Mouse (Mus musculus) midbrain, embryonic 10.5 days (tissue): Measurements from ENCODE around the gene Tmem59l. TPM values are rescaled to one million over a fixed set of nuclear protein-coding genes. Genes with fewer than 3 reads are reported as not detected.

Experiments
- DNase-seq: peaks from one replicate; pipeline ENCODE4 v3.0.0-alpha.2; 2017; ENCODE audit warnings: low spot score
- H3K27ac ChIP-seq: fragments of 300-500 bp; sonication (generic); replicated peaks from 2 replicates; pipeline ENCODE4 v1.5.1; 2016; ENCODE audit warnings: mild to moderate bottlenecking
- H3K27me3 ChIP-seq: fragments of 300-500 bp; sonication (generic); 2 replicates; pipeline ENCODE4 v1.6.1; 2016; ENCODE audit warnings: low read depth, mild to moderate bottlenecking; ENCODE audit not compliant: poor library complexity, severe bottlenecking
- H3K36me3 ChIP-seq: fragments of 300-500 bp; sonication (generic); 2 replicates; pipeline ENCODE4 v1.6.1; 2016; ENCODE audit warnings: mild to moderate bottlenecking, moderate library complexity
- H3K4me1 ChIP-seq: fragments of 300-500 bp; sonication (generic); 2 replicates; pipeline ENCODE4 v1.6.1; 2016
- H3K4me3 ChIP-seq: fragments of 300-500 bp; sonication (generic); 2 replicates; pipeline ENCODE4 v1.5.1; 2016; ENCODE audit warnings: mild to moderate bottlenecking, moderate library complexity
- H3K9me3 ChIP-seq: fragments of 300-500 bp; sonication (generic); replicated peaks from 2 replicates; pipeline ENCODE4 v1.6.1; 2016; ENCODE audit warnings: mild to moderate bottlenecking
- WGBS: fragments of 180-500 bp; shearing (Covaris S2); methylation state at CpG from one replicate; pipeline ENCODE4 v1.1.7; 2016; 5-methylcytosine and 5-hydroxymethylcytosine counted together
- polyA plus RNA-seq: library from polyadenylated mRNA; unstranded; fragments of >200 nt; fragmentation: Nextera tagmentation; extraction: Ambion mirVana; gene quantifications from 2 replicates; pipeline ENCODE4 v1.2.1, GENCODE M21; 2016

Tmem59l gene
- polyA plus RNA-seq, 1 experiment from 2014 or later, result 7.9 TPM

GRCm38 (mm10) chr8:70443326-70443725, 43.8 kb downstream of the Tmem59l start:
- H3K9me3 ChIP-seq, result no peaks in the 10 kb centered on the region
- WGBS, result 86% methylated on average over 4 of the region's 4 CpGs
- H3K27me3 ChIP-seq, result no peaks in the 10 kb centered on the region
- no peak overlapping the region for H3K4me3 ChIP-seq
- no peak for DNase-seq
- peaks cover 18% of the 10 kb centered on the region for H3K4me1 ChIP-seq
- no peak overlapping the region for H3K27ac ChIP-seq
- no peaks in the 10 kb centered on the region for H3K36me3 ChIP-seq

GRCm38 (mm10) chr8:70441565-70441964, 45.6 kb downstream of the Tmem59l start:
- H3K4me1 ChIP-seq, result peaks cover 23% of the 10 kb centered on the region
- H3K27me3 ChIP-seq, result no peaks in the 10 kb centered on the region
- no peaks in the 10 kb centered on the region for H3K36me3 ChIP-seq
- no peaks in the 10 kb centered on the region for H3K9me3 ChIP-seq
- DNase-seq, result no peak
- no peak overlapping the region for H3K27ac ChIP-seq
- 66% methylated on average over 3 of the region's 3 CpGs for WGBS
- no peak overlapping the region for H3K4me3 ChIP-seq

- no peak for DNase-seq
- Histone ChIP-seq H3K4me1 (peaks cover 23% of the 10 kb centered on the region), H3K27me3 (no peaks in the 10 kb centered on the region), H3K9me3 (no peaks in the 10 kb centered on the region), H3K36me3 (no peaks in the 10 kb centered on the region), H3K27ac (peak overlapping the region; percentile 96), H3K4me3 (peak overlapping the region; percentile 82)
- 44% methylated on average over 3 of the region's 3 CpGs for WGBS
Measured at GRCm38 (mm10) chr8:70440246-70440645, 46.9 kb downstream of the Tmem59l start.

GRCm38 (mm10) chr8:70439848-70440179, 47.3 kb downstream of the Tmem59l start:
- H3K27ac ChIP-seq, result peak overlapping the region; percentile 96
- no peaks in the 10 kb centered on the region for H3K9me3 ChIP-seq
- WGBS, result 0% methylated on average over 7 of the region's 7 CpGs
- peak overlapping the region; percentile 82 for H3K4me3 ChIP-seq
- peaks cover 24% of the 10 kb centered on the region for H3K4me1 ChIP-seq
- H3K27me3 ChIP-seq, result no peaks in the 10 kb centered on the region
- DNase-seq, result no peak
- H3K36me3 ChIP-seq, result no peaks in the 10 kb centered on the region

- DNase-seq, result peak; percentile 97
- WGBS, result under 1% methylated on average over 70 of the region's 70 CpGs
- H3K4me1 ChIP-seq, result peaks cover 26% of the 10 kb centered on the region
- no peaks in the 10 kb centered on the region for H3K9me3 ChIP-seq
- peak within 1 kb of the TSS; percentile 96 for H3K27ac ChIP-seq
- H3K4me3 ChIP-seq, result peak within 1 kb of the TSS; percentile 82
- H3K27me3 ChIP-seq, result no peaks in the 10 kb centered on the region
- no peaks in the 10 kb centered on the region for H3K36me3 ChIP-seq
Measured at GRCm38 (mm10) chr8:70439055-70439847, 47.9 kb downstream of the Tmem59l start, which contains the start of gene Crtc1. Gene Crtc1, minus strand, starts transcription at chr8:70439579.

- 95% methylated on average over 2 of the region's 2 CpGs for WGBS
- no peak for DNase-seq
- Histone ChIP-seq H3K4me3 (peak overlapping the region; percentile 82), H3K27me3 (no peaks in the 10 kb centered on the region), H3K4me1 (peaks cover 26% of the 10 kb centered on the region), H3K9me3 (no peaks in the 10 kb centered on the region), H3K27ac (no peak overlapping the region), H3K36me3 (no peaks in the 10 kb centered on the region)
Measured at GRCm38 (mm10) chr8:70438423-70438822, 48.7 kb downstream of the Tmem59l start.

GRCm38 (mm10) chr8:70435156-70435555, 52.0 kb downstream of the Tmem59l start:
- no peaks in the 10 kb centered on the region for H3K27me3 ChIP-seq
- no peak overlapping the region for H3K27ac ChIP-seq
- no peak for DNase-seq
- H3K9me3 ChIP-seq, result no peaks in the 10 kb centered on the region
- peaks cover 25% of the 10 kb centered on the region for H3K4me1 ChIP-seq
- no peak overlapping the region for H3K4me3 ChIP-seq
- no peaks in the 10 kb centered on the region for H3K36me3 ChIP-seq
- 92% methylated on average over 5 of the region's 5 CpGs for WGBS

Other genes with a start within 250 kb of the Tmem59l start
- gene Homer3, start 204.5 kb downstream of the Tmem59l start, polyA plus RNA-seq, result 102 and 111 TPM in 2 replicates
- 56.4 and 57.4 TPM in 2 replicates for gene Ddx49, start 184.9 kb downstream of the Tmem59l start, polyA plus RNA-seq
- gene Cope, start 184.8 kb downstream of the Tmem59l start, polyA plus RNA-seq, result 308 and 311 TPM in 2 replicates
- 4.6 and 5.3 TPM in 2 replicates for gene Cers1, start 171.6 kb downstream of the Tmem59l start, polyA plus RNA-seq
- 3.8 and 5.7 TPM in 2 replicates for gene Gdf1, start 157.5 kb downstream of the Tmem59l start, polyA plus RNA-seq
- gene Upf1, start 134.1 kb downstream of the Tmem59l start, polyA plus RNA-seq, result 16.8 and 19.1 TPM in 2 replicates
- 0.37 and 0.39 TPM in 2 replicates for gene Comp, start 113.8 kb downstream of the Tmem59l start, polyA plus RNA-seq
- 12.9 and 16.5 TPM in 2 replicates for gene Crtc1, start 47.8 kb downstream of the Tmem59l start, polyA plus RNA-seq
- gene Klhl26, start 10.4 kb downstream of the Tmem59l start, polyA plus RNA-seq, result 16.9 and 20.7 TPM in 2 replicates
- gene Crlf1, start 5.8 kb upstream of the Tmem59l start, polyA plus RNA-seq, result 0.42 and 2.3 TPM in 2 replicates
- 138 and 140 TPM in 2 replicates for gene Rex1bd, start 19.4 kb upstream of the Tmem59l start, polyA plus RNA-seq
- 836 and 881 TPM in 2 replicates for gene Uba52, start 23.4 kb upstream of the Tmem59l start, polyA plus RNA-seq
- 300 and 314 TPM in 2 replicates for gene Fkbp8, start 40.4 kb upstream of the Tmem59l start, polyA plus RNA-seq
- gene Kxd1, start 40.6 kb upstream of the Tmem59l start, polyA plus RNA-seq, result 56.5 and 58.8 TPM in 2 replicates
- 18.0 and 22.7 TPM in 2 replicates for gene Ell, start 52.1 kb upstream of the Tmem59l start, polyA plus RNA-seq
- 126 and 137 TPM in 2 replicates for gene Isyna1, start 107.0 kb upstream of the Tmem59l start, polyA plus RNA-seq
- 73.3 and 78.8 TPM in 2 replicates for gene Ssbp4, start 121.5 kb upstream of the Tmem59l start, polyA plus RNA-seq
- gene Lrrc25, start 128.8 kb upstream of the Tmem59l start, polyA plus RNA-seq, result 1.1 and 1.2 TPM in 2 replicates
- not detected in 2 replicates for gene Gdf15, start 145.1 kb upstream of the Tmem59l start, polyA plus RNA-seq
- 51.8 and 89.7 TPM in 2 replicates for gene Pgpep1, start 173.0 kb upstream of the Tmem59l start, polyA plus RNA-seq
- gene Lsm4, start 185.9 kb upstream of the Tmem59l start, polyA plus RNA-seq, result 315 and 355 TPM in 2 replicates
- 62.5 and 78.6 TPM in 2 replicates for gene Jund, start 211.6 kb upstream of the Tmem59l start, polyA plus RNA-seq
- gene Iqcn, start 216.1 kb upstream of the Tmem59l start, polyA plus RNA-seq, result not detected in 2 replicates
- not detected in 2 replicates for gene Gm3336, start 231.2 kb upstream of the Tmem59l start, polyA plus RNA-seq
- 0.72 and 0.78 TPM in 2 replicates for gene Pde4c, start 236.4 kb upstream of the Tmem59l start, polyA plus RNA-seq